Mouse (Mus musculus): ENCODE measurements at regions not wholly inside any gene's neighbourhood (a gene's known extent, or its start where the extent isn't known, plus 50 kb on each side); places are given as distances from the start of the nearest gene placed in this dataset.

GRCm38 (mm10) chr4:39791096-39791495, 341.0 kb downstream of the 1700009N14Rik start:
- Histone ChIP-seq H3K36me3 (ENCODE audit: control insufficient read depth, insufficient read depth, low read length) (no peaks in the 10 kb centered on the region), H3K9ac (ENCODE audit: low read depth, low read length) (no peak overlapping the region), H3K9me3 (replicated peaks; ENCODE audit: control insufficient read depth, low read length, poor library complexity, severe bottlenecking) (0 out of 2 replicates have a peak, but pooled peaks cover 4% of the 10 kb centered on the region), H3K27me3 (ENCODE audit: control insufficient read depth, insufficient read depth, low read depth, low read length) (no peaks in the 10 kb centered on the region), H3K4me3 (ENCODE audit: low read depth, low read length) (no peak overlapping the region), H3K4me1 (ENCODE audit: control insufficient read depth, insufficient read depth, low read length) (no peaks in the 10 kb centered on the region), H3K27ac (ENCODE audit: low read length) (no peak overlapping the region), H3K4me2 (ENCODE audit: low read length) (no peak overlapping the region)
- 88% methylated on average over 5 of the region's 5 CpGs for WGBS
- ATAC-seq = no peak

- Histone ChIP-seq H3K36me3 (ENCODE audit: control insufficient read depth, insufficient read depth, low read length) (no peaks in the 10 kb centered on the region), H3K27ac (ENCODE audit: low read length) (no peak overlapping the region), H3K4me2 (ENCODE audit: low read length) (no peak overlapping the region), H3K27me3 (ENCODE audit: control insufficient read depth, insufficient read depth, low read depth, low read length) (no peaks in the 10 kb centered on the region), H3K4me3 (ENCODE audit: low read depth, low read length) (no peak overlapping the region), H3K9me3 (replicated peaks; ENCODE audit: control insufficient read depth, low read length, poor library complexity, severe bottlenecking) (no peaks in the 10 kb centered on the region), H3K9ac (ENCODE audit: low read depth, low read length) (no peak overlapping the region), H3K4me1 (ENCODE audit: control insufficient read depth, insufficient read depth, low read length) (peaks cover 2% of the 10 kb centered on the region; the same call in 1 of the 2 replicates)
- WGBS = 65% methylated on average over 3 of the region's 3 CpGs
- ATAC-seq = peak; percentile 38
Observed at GRCm38 (mm10) chr4:39809950-39810349, 332.9 kb upstream of the Aco1 start.

- H3K9ac ChIP-seq (ENCODE audit: low read depth, low read length) = no peak overlapping the region
- no peaks in the 10 kb centered on the region for H3K27me3 ChIP-seq (ENCODE audit: control insufficient read depth, insufficient read depth, low read depth, low read length)
- ATAC-seq = peak; percentile 37; the same call in 1 of the 2 replicates
- no peaks in the 10 kb centered on the region for H3K36me3 ChIP-seq (ENCODE audit: control insufficient read depth, insufficient read depth, low read length)
- H3K27ac ChIP-seq (ENCODE audit: low read length) = peak overlapping the region; percentile 13; the same call in 1 of the 2 replicates
- no peak overlapping the region for H3K4me3 ChIP-seq (ENCODE audit: low read depth, low read length)
- H3K4me2 ChIP-seq (ENCODE audit: low read length) = no peak overlapping the region
- peaks cover 2% of the 10 kb centered on the region; the same call in 1 of the 2 replicates for H3K4me1 ChIP-seq (ENCODE audit: control insufficient read depth, insufficient read depth, low read length)
- WGBS = 72% methylated on average over 4 of the region's 4 CpGs
- no peaks in the 10 kb centered on the region for H3K9me3 ChIP-seq (replicated peaks; ENCODE audit: control insufficient read depth, low read length, poor library complexity, severe bottlenecking)
Observed at GRCm38 (mm10) chr4:39812766-39813165, 330.1 kb upstream of the Aco1 start.

GRCm38 (mm10) chr4:39815620-39816019, 327.3 kb upstream of the Aco1 start:
- peaks cover 2% of the 10 kb centered on the region; the same call in 1 of the 2 replicates for H3K4me1 ChIP-seq (ENCODE audit: control insufficient read depth, insufficient read depth, low read length)
- no peak for ATAC-seq

GRCm38 (mm10) chr4:39817675-39818074, 325.2 kb upstream of the Aco1 start:
- 74% methylated on average over 4 of the region's 4 CpGs for WGBS
- Histone ChIP-seq H3K4me3 (ENCODE audit: low read depth, low read length) (no peak overlapping the region), H3K4me1 (ENCODE audit: control insufficient read depth, insufficient read depth, low read length) (no peaks in the 10 kb centered on the region), H3K27me3 (ENCODE audit: control insufficient read depth, insufficient read depth, low read depth, low read length) (no peaks in the 10 kb centered on the region), H3K9me3 (replicated peaks; ENCODE audit: control insufficient read depth, low read length, poor library complexity, severe bottlenecking) (no peaks in the 10 kb centered on the region), H3K27ac (ENCODE audit: low read length) (no peak overlapping the region), H3K4me2 (ENCODE audit: low read length) (peak overlapping the region; percentile 22; the same call in 1 of the 2 replicates), H3K9ac (ENCODE audit: low read depth, low read length) (no peak overlapping the region), H3K36me3 (ENCODE audit: control insufficient read depth, insufficient read depth, low read length) (no peaks in the 10 kb centered on the region)
- ATAC-seq = no peak

More at GRCm38 (mm10) chr4:39815620-39816019, 327.3 kb upstream of the Aco1 start:
- Histone ChIP-seq H3K9me3 (replicated peaks; ENCODE audit: control insufficient read depth, low read length, poor library complexity, severe bottlenecking) (no peaks in the 10 kb centered on the region), H3K27ac (ENCODE audit: low read length) (no peak overlapping the region), H3K4me3 (ENCODE audit: low read depth, low read length) (no peak overlapping the region), H3K36me3 (ENCODE audit: control insufficient read depth, insufficient read depth, low read length) (no peaks in the 10 kb centered on the region), H3K9ac (ENCODE audit: low read depth, low read length) (no peak overlapping the region), H3K27me3 (ENCODE audit: control insufficient read depth, insufficient read depth, low read depth, low read length) (no peaks in the 10 kb centered on the region), H3K4me2 (ENCODE audit: low read length) (no peak overlapping the region)

- 95% methylated on average over 1 of the region's 1 CpGs for whole genome bisulfite sequencing
- no peak overlapping the region for H3K9ac ChIP-seq (ENCODE audit: low read depth, low read length)
- H3K9me3 ChIP-seq (replicated peaks; ENCODE audit: control insufficient read depth, low read length, poor library complexity, severe bottlenecking) = no peaks in the 10 kb centered on the region
- no peak for ATAC-seq
- no peak overlapping the region for H3K4me2 ChIP-seq (ENCODE audit: low read length)
- H3K4me3 ChIP-seq (ENCODE audit: low read depth, low read length) = no peak overlapping the region
- no peaks in the 10 kb centered on the region for H3K27me3 ChIP-seq (ENCODE audit: control insufficient read depth, insufficient read depth, low read depth, low read length)
- H3K27ac ChIP-seq (ENCODE audit: low read length) = no peak overlapping the region
- no peaks in the 10 kb centered on the region for H3K36me3 ChIP-seq (ENCODE audit: control insufficient read depth, insufficient read depth, low read length)
- no peaks in the 10 kb centered on the region for H3K4me1 ChIP-seq (ENCODE audit: control insufficient read depth, insufficient read depth, low read length)
Observed at GRCm38 (mm10) chr4:39833634-39834033, 309.2 kb upstream of the Aco1 start.
